Mouse (Mus musculus) C2C12 (cell line): Measurements from ENCODE around the gene Lrrk2. TPM values are rescaled to one million over a fixed set of nuclear protein-coding genes. Genes with fewer than 3 reads are reported as not detected.
"Not testable (repeated sequence)": the region's sequence is repeated elsewhere in the genome, so short reads cannot be mapped to it uniquely, and the experiment has no call there.

Experiments
- H3K27me3 ChIP-seq: one replicate; pipeline ENCODE4 v1.6.1; 2011; ENCODE audit not compliant: control insufficient read depth, insufficient read depth, insufficient read length
- H3K36me3 ChIP-seq: one replicate; pipeline ENCODE4 v1.6.1; 2011; ENCODE audit not compliant: control insufficient read depth, insufficient read depth
- H3K4me3 ChIP-seq: one replicate; pipeline ENCODE4 v1.5.1; 2011; ENCODE audit warnings: mild to moderate bottlenecking, control low read depth; ENCODE audit not compliant: poor library complexity, insufficient read depth, severe bottlenecking
- H3K79me2 ChIP-seq: one replicate; pipeline ENCODE4 v1.6.1; 2011; ENCODE audit not compliant: control insufficient read depth, insufficient read depth
- H3K79me3 ChIP-seq: one replicate; pipeline ENCODE4 v1.6.1; 2011; ENCODE audit warnings: low read depth, control low read depth
- H3ac ChIP-seq: one replicate; pipeline ENCODE3; 2011; ENCODE audit warnings: low read depth; ENCODE audit not compliant: control insufficient read depth, insufficient read length
- CEBPB ChIP-seq: IDR thresholded peaks from one replicate; pipeline ENCODE4 v1.6.1; 2011; ENCODE audit warnings: low read depth, mild to moderate bottlenecking, control low read depth, moderate library complexity
- CTCF ChIP-seq: IDR thresholded peaks from one replicate; pipeline ENCODE4 v1.5.1; 2011; ENCODE audit not compliant: control insufficient read depth, insufficient read depth, insufficient read length
- FOSL1 ChIP-seq: IDR thresholded peaks from one replicate; pipeline ENCODE4 v1.8.0; 2011; ENCODE audit warnings: mild to moderate bottlenecking, low read length; ENCODE audit not compliant: poor library complexity, insufficient read depth, severe bottlenecking
- MAX ChIP-seq: IDR thresholded peaks from one replicate; pipeline ENCODE4 v1.6.1; 2011; ENCODE audit warnings: mild to moderate bottlenecking, control low read depth
- MYOD1 ChIP-seq: IDR thresholded peaks from one replicate; pipeline ENCODE4 v1.6.1; 2011; ENCODE audit warnings: low read depth; ENCODE audit not compliant: control insufficient read depth, insufficient read length
- MYOG ChIP-seq: IDR thresholded peaks from one replicate; pipeline ENCODE4 v1.6.1; 2011; ENCODE audit not compliant: control insufficient read depth, insufficient read length; ENCODE audit errors: extremely low read depth
- USF1 ChIP-seq: IDR thresholded peaks from one replicate; pipeline ENCODE4 v1.6.1; 2011; ENCODE audit warnings: low read depth, mild to moderate bottlenecking, control low read depth, moderate library complexity
- polyA plus RNA-seq: library from polyadenylated mRNA; unstranded; fragments of >200 nt; fragmentation: generic; extraction: Trizol; gene quantifications from one replicate; pipeline ENCODE4 v1.2.1, GENCODE M21; 2012; ENCODE audit warnings: missing spikeins

The Lrrk2 gene
- polyA plus RNA-seq, 1 experiment = 8.3 TPM

- no peaks in the 10 kb centered on the region for H3K27me3 ChIP-seq
- TF ChIP-seq MAX = no peak
- TF ChIP-seq CEBPB = no peak
- no peak for TF ChIP-seq MYOD1
- no peak overlapping the region for H3K4me3 ChIP-seq
- H3K79me3 ChIP-seq = no peaks in the 10 kb centered on the region
- no peak overlapping the region for H3ac ChIP-seq
- H3K36me3 ChIP-seq = peaks cover 35% of the 10 kb centered on the region
- H3K79me2 ChIP-seq = no peaks in the 10 kb centered on the region
These were observed 133.5 kb downstream of the Lrrk2 start for GRCm38 (mm10) chr15:91806463-91806862.

DNA sequence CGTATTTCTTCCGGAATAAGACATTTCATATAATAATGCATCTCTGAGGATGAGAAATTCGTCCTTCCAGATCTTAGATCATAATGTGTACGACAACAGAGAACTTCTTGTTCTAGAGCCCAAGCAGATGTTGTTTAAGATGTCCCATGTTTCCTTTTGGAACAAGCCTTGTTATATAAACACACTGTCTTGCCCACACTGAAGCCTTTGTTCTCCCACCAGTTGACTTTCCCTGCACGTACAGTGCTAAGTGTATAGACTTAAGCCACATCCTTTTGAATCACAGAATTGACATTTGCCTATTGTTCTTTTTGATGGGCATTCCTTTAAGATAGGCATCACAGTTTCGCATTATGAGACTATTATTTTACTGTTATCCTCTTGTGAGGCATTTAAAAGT is 162.3 kb downstream of the Lrrk2 start:
- H3K27me3 ChIP-seq = no peaks in the 10 kb centered on the region
- H3K79me2 ChIP-seq = no peaks in the 10 kb centered on the region
- no peaks in the 10 kb centered on the region for H3K36me3 ChIP-seq
- H3ac ChIP-seq = no peak overlapping the region
- H3K4me3 ChIP-seq = no peak overlapping the region
- H3K79me3 ChIP-seq = no peaks in the 10 kb centered on the region
- TF ChIP-seq USF1 (no peak), FOSL1 (no peak), MAX (no peak), MYOG (no peak), MYOD1 (no peak), CEBPB (no peak), CTCF (no peak)

DNA sequence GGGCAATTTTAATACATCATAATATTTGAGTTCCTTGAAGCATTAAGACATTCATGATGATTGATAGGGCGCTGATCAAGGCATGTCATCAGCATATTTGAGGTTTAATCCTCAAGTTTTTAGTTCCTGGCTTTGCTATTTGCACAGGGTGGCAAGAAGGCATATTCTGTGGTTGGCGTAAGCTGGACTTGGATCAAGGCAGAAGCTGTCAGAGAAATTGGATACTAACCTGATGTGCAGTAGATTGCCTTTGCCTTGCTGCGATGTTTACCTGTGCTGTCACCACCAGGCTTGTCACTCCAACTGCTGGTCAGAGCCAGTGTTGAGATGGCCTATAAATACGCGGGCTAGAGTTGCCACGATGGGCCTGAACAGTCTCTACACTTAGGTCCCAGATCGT is 165.0 kb downstream of the Lrrk2 start, which contains the start of gene Smgc:
TSS of gene Smgc (plus strand) at position 301 of the 400 bp plus-strand sequence.
- TF ChIP-seq MAX = no peak
- no peak for TF ChIP-seq FOSL1
- TF ChIP-seq CTCF = no peak
- no peak for TF ChIP-seq CEBPB
- TF ChIP-seq USF1 = no peak
- no peak for TF ChIP-seq MYOD1
- no peak for TF ChIP-seq MYOG
- no peaks in the 10 kb centered on the region for H3K79me2 ChIP-seq

DNA sequence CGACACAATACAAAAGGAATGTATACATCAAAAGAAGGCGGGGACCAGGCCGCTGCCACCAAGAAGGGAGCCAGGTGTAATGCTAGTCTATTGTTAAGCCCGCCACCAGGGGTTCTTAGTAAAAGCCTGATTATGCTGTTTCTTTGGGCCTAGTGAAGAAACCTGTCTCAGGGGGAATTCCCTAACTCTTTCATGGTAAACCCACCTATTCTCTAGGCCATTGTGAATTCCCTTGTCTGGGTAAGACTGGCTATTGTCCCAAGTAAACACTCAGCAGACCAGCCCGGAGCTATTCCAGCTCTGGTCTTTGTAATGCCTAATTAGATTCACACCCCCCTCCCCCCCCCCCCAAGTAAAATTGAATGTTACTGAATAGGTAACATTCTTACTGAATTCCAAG is 191.2 kb downstream of the Lrrk2 start:
- not testable (repeated sequence) for H3K27me3 ChIP-seq, H3K4me3 ChIP-seq, H3K79me3 ChIP-seq, H3K79me2 ChIP-seq, H3ac ChIP-seq, H3K36me3 ChIP-seq

More for the DNA sequence above, 165.0 kb downstream of the Lrrk2 start, which contains the start of gene Smgc:
- Histone ChIP-seq H3K27me3 (no peaks in the 10 kb centered on the region), H3ac (no peak within 1 kb of the TSS), H3K4me3 (no peak within 1 kb of the TSS), H3K36me3 (no peaks in the 10 kb centered on the region), H3K79me3 (no peaks in the 10 kb centered on the region)

Other genes with a start within 250 kb of the Lrrk2 start
- 0.25 TPM for gene Slc2a13, start 99.9 kb upstream of the Lrrk2 start, polyA plus RNA-seq
- not detected for gene Smgc, start 165.1 kb downstream of the Lrrk2 start, polyA plus RNA-seq